Mouse (Mus musculus) left cerebral cortex, postnatal 14 days (tissue): ENCODE measurements around the gene Tdrd12. TPM values are rescaled to one million over a fixed set of nuclear protein-coding genes. Genes with fewer than 3 reads are reported as not detected.
"Not testable (repeated sequence)": the region's sequence is repeated elsewhere in the genome, so short reads cannot be mapped to it uniquely, and the experiment has no call there.

Experiments
- DNase-seq, 2 experiments: peaks; one replicate each; pipeline ENCODE4 v3.0.0; 2021 to 2022; ENCODE audit warnings: low spot score in 2 of 2, mixed read lengths in 1 of 2
- intact Hi-C: fragments of 180-260 bp; cut with DNase I; formaldehyde crosslinking; loops from one replicate; pipeline ENCODE4 v1.15.1; 2025
- long read RNA-seq, 2 experiments: library from polyadenylated mRNA; stranded (forward); transcript quantifications; one replicate each; pipeline ENCODE4 v2.0.0; 2021
- total RNA-seq, 2 experiments: library from RNA; stranded (reverse); gene quantifications; 2 replicates each; pipeline ENCODE4 v1.2.3; 2021

Gene Tdrd12
- under 1 TPM; 0.49 to 0.64 TPM for total RNA-seq
- long read RNA-seq, experiment 1, partial matches to known transcripts: 0 of 3 reads
- long read RNA-seq, experiment 1, other reads (novel, unspliced or antisense): 3 of 3 reads
- long read RNA-seq, experiment 2: 0 reads

DNA sequence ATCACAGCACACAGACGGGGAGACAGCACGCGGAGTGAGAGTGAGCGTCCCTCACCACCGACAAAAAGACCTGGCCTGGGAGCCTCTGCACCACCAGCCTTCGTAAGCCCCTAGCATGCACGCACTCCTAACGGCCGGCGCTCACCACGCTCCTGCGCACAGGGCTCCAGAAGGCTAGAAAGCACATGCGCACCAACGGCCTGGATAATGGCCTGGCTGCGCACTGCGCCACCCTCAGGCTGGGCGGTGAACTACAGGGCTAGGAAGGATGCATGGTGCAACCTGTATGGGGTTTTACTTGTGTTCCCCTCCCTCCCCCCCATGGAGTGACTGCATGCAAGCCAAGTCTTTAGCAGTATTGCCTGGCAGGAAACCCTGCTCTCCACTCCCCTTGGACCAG lies at the start of gene Tdrd12:
Gene Tdrd12, minus strand, starts transcription at position 184 of the 400 bp plus-strand sequence.
- no peak for DNase-seq
- intact Hi-C loops: no loop called here

- intact Hi-C loops: no loop called here
- DNase-seq: no peak
These were observed 49.4 kb upstream of the Tdrd12 start for GRCm38 (mm10) chr7:35586906-35587445.

DNA sequence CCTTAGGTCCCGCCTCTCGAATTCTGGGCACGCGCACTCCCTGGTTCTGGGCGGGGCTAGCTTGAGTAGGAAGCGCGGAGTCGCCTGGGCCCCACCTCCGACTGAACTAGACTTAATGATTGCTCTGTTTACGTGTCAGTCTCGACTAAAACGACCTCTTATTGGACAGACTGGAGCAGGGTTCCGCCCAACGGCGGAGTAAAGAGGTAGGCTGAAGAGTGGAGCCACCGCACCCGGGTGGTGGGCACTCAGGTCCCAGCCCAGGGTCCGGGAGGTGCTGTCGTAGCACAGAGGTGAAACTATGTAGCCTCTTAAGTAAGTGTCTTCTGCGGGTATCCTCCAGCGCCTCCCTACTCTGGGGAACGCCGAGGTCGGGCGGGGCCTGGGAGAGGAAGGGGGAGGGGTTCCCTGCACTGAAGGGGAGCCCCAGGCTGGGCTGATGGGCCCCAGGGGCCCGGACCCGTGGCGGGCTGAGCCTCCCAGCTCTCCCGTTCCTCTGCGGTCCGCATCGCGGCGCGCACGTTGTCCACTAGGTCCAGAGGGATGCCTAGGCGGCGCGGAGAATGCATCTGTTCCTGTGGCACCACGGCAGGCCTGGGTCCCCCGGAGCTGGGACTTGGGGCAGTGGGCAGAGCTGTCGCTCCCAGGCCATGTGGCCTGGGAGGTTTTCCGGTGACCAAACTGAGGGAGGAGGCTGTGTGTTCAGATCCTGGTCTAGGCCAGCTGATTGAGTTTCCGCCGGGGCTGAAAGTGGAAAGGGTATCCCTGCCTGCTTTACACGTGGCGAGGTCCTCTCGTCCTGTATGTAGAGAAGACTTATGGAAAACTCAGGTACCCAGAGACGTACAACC lies 48.7 kb upstream of the Tdrd12 start, which contains the start of gene Ankrd27:
Gene Ankrd27, plus strand, starts transcription at position 190 of the 851 bp plus-strand sequence.
- intact Hi-C loops: no loop called here
- DNase-seq: peak; percentile 96 to 97

DNA sequence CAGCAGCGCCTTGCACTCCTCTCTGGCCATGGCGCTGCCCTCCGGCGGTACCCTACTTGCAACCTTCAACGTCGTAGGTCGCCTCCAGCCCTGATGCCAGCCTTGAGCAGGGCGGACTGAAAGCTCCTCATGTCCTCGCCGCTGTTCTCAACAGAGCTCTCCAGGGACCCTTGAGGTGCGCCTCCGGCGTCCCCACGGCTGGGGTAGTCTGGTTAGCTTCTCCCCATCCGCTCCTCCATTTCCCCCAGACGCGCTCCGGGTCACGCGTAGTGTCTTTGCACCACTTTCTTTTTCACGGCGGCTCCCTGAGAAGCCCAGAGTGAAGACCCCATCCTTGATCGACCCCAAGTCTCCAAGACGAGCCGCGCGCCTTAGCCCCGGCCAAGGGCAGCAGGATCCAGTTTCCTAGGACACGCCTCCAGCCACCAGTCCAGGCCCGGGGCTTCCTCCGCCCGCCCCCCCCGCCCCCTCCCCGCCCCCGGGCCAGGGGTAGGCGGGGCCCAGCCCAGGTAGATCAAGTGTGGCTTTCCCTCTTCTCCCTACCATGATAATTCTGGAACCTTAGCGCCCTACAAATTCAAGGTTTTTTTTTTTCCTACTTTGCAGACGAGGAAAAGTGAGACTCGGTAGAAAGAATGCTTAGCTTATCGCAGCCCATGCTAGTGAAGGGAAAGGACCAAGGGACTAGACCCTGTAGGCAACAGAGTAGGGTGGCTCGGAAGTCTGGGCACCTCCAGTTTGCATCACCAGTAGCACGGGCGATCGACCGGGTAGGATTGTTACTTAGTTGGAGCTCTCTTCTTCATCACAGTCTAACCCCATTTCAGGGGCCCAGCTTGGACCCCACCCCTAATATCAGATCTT lies 47.9 kb upstream of the Tdrd12 start, which contains the start of gene Rgs9bp:
Gene Rgs9bp, minus strand, starts transcription at position 392 of the 864 bp plus-strand sequence.
- intact Hi-C loops: no loop called here
- no peak for DNase-seq

DNA sequence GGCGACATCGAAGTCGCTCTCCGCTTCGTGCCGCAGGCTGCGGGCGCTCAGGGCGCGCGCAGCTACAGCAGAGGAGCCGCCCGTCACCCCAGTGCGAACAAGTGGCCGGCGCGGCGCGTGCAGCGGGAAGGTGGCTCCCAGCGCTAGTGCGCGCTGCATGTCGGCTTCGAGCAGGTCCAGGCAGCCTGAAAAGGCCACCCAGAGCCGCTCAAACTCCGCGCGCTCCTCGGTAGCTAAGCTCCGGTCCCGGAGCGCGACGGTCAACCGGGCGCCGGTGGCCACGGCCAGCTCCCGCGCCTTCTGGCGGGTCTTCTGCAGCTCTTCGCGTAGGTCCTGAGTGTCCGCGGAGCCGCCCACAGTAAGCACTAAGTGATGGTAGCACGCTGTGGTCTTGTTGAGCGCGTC lies 47.2 kb upstream of the Tdrd12 start:
- DNase-seq: no peak
- intact Hi-C loops: no loop called here

GRCm38 (mm10) chr7:35584068-35584785 lies 46.7 kb upstream of the Tdrd12 start:
- intact Hi-C loops: no loop called here

GRCm38 (mm10) chr7:35583476-35584025 lies 46.0 kb upstream of the Tdrd12 start:
- no peak for DNase-seq
- intact Hi-C loops: no loop called here

More at GRCm38 (mm10) chr7:35584068-35584785, 46.7 kb upstream of the Tdrd12 start:
- DNase-seq: no peak

DNA sequence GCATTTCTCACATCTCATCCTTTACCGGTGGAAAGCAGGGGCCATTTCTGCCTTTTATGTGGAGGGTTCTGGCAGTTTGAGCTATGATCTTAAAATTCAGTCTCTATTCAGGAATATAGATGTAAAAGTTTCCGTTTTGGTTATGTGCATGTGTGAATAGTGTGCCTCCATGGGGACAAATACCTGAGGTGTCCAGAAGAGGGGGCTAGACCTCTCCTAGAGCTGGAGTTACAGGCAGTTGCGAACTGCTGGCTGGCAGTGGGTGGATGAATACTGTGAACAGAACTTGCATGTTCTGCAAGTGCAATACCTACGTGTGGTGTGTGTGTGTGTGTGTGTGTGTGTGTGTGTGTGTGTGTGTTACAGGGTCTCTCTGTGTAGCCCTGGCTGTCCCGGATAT lies 45.2 kb upstream of the Tdrd12 start:
- intact Hi-C loops: no loop called here
- DNase-seq: no peak

- intact Hi-C loops: no loop called here
- no peak for DNase-seq
These were observed 42.3 kb upstream of the Tdrd12 start for GRCm38 (mm10) chr7:35579849-35580248.

DNA sequence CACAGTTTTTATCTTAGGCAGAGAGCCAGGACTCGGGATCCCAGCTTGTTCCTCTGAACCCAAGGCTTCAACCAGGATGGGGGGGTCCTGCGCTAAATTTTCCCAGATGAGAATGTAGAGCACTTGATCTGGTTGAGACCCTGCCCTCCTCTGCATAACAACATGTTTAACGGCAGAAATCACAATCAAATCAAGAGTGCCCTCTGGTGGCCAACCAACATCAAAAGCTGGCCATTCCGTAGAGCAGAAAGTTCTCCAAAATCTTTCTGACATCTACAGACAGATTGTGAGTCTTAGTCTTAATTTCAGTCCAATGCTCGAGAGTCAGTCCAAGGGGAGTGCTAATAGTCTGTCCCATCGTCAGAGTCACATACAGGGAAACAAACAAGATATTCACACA lies 33.3 kb upstream of the Tdrd12 start:
- DNase-seq, intact Hi-C loops: not testable (repeated sequence)

DNA sequence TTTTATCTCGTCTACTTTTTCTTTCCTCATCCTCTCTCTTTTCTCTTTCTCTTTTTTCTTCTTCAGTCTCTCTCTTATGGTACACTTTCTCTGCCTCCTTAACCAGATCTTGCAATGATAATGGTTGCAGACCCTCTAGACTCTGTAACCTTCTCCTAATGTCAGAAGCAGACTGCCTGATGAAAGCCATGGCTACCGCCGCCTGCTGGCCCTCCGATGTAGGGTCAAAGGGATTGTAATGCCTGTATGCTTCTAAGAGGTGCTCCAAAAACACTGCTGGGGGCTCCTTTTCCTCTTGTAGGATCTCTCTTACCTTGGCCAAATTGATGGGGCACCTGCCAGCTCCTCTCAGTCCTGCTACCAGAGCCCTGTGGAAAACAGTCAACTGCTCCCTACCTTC lies 32.2 kb upstream of the Tdrd12 start:
- intact Hi-C loops, DNase-seq: not testable (repeated sequence)

DNA sequence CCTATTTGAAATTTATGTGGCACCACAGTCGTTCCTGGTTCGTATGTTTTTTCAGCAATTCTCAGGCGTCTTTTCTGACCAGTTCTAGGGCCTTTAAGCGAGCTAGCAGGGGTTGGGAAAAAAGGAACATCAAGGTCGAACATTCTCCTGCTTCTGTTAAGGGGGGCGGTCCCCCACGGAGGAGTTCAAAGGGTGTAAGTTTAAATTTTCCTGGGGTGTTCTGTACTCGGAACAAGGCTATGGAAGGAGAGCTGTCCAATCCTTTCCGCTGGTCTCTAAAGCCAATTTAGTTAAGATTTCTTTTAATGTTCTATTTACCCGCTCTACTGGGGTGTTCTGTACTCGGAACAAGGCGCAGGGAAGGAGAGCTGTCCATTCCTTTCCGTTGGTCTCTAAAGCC lies 28.4 kb upstream of the Tdrd12 start:
- DNase-seq, intact Hi-C loops: not testable (repeated sequence)

DNA sequence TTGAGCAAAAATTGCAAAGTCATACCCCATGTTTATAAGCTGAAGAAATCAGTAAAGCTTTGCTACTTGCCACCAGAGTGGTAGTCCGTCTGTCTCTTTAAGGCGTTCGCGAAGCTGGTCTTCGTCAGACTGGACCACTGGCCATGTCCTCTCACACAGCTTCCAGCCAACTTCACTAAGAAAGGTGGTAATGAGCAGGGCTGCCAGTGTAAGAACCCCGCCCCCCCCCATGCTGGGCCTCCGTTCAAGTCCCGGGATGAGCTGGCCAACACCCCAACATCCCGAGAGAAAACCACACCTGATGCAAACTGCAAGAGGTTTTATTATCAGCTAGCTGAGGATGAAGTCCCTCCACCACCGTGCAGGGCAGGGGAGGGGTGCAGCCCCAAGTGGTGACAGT lies 27.3 kb upstream of the Tdrd12 start:
- DNase-seq, intact Hi-C loops: not testable (repeated sequence)

GRCm38 (mm10) chr7:35564067-35564865 lies 26.7 kb upstream of the Tdrd12 start:
- intact Hi-C loops: no loop called here
- DNase-seq: no peak

DNA sequence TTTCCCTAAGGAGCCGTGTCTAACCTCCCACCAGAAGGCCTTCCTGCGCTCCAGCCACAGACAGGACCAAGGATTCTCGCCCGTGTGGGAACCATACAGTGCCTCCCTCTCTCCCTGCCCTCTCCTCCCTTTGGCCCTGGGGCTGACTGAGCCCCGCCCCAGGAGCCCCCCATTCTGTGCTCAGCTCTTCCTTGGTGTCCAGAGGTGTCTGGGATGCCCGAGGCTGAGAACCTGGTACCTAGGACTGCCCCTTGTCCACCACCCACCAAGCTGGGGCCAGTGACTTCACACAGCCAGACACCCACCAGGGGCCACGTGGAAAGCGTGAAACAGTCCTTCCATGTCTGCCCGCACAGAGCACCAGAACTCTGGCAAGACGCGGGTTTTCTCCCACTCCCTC lies 25.5 kb upstream of the Tdrd12 start:
- intact Hi-C loops: no loop called here
- no peak for DNase-seq

DNA sequence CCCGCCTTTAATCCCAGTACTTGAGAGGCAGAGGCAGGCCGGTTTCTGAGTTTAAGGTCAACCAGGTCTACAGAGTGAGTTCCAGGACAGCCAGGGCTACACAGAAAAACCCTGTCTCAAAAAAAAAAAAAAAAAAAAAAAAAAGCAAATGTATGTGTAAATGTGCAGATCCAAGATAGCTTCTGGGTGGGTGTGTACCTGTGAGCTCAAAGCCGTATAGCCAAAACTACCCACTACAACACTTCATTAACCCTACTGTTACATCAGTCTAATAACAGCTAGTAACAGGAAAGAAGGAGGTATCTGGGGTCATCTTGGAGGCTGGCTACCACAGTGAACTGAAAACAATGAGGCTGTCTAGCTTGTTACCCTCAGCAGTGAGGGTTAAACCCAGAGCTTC lies 22.3 kb upstream of the Tdrd12 start:
- DNase-seq: no peak
- intact Hi-C loops: no loop called here

DNA sequence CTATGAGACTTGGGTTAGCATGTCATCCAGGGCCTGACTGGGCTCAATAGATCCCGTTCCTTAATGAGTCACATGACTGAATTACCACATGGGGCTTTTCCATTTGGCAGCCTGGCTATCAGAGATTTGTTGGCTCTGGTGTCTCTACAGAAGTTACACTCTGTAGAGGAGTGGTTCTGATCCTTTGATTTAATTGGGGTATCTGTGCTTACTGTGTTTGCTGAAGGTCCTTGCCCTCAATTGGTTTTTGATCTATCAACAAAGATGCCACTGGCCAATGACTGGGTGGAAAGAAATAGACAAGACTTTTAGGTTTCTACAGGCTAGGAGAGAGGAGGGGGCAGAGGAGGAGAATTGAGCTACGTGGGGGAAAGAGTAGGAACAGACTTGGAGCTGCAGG lies 21.1 kb upstream of the Tdrd12 start:
- intact Hi-C loops: no loop called here
- DNase-seq: no peak

GRCm38 (mm10) chr7:35557577-35557976 lies 20.0 kb upstream of the Tdrd12 start:
- intact Hi-C loops: no loop called here
- DNase-seq: no peak
